In genomic region chr19:55855571-55855970, GRCm38 (mm10) we compare ENCODE assay signal across 17 mouse cellular contexts.
"Had no signal": no experiment of that assay in that cellular context is flagged by ENCODE, and none has a peak within 500 bp of the region (broad histone marks: within the 10 kb centered on the region; RNA-seq: fewer than 3 reads in every experiment).

No protein-coding gene starts in this region.

- H3K9ac ChIP-seq: lung, embryonic 14.5 days; midbrain, embryonic 12.5 days; neural tube, embryonic 13.5 days; neural tube, embryonic 15.5 days had no signal

- H3K9me3 ChIP-seq: midbrain, embryonic 10.5 days; midbrain, embryonic 12.5 days; neural tube, embryonic 13.5 days; neural tube, embryonic 15.5 days had no signal

- DNase-seq: lung, adult 18-20 months; lung, embryonic 14.5 days; lung, postnatal 10 days; lung, postnatal 4 days; midbrain, embryonic 14.5 days; retina, postnatal 1 day; right cerebral cortex, adult 18-20 months; spleen, adult 18-20 months; thymus, adult 18-20 months; thymus, postnatal 14 days; thymus, postnatal 36 days had no signal

- ATAC-seq: midbrain, embryonic 16.5 days had no signal

- H3K36me3 ChIP-seq: midbrain, embryonic 12.5 days; neural tube, embryonic 13.5 days; neural tube, embryonic 15.5 days had no signal

- H3K4me2 ChIP-seq: lung, embryonic 14.5 days; midbrain, embryonic 12.5 days; neural tube, embryonic 13.5 days; neural tube, embryonic 15.5 days had no signal

- H3K27me3 ChIP-seq: midbrain, embryonic 12.5 days; neural tube, embryonic 13.5 days; neural tube, embryonic 15.5 days had no signal

- H3K4me3 ChIP-seq: midbrain, embryonic 10.5 days; midbrain, embryonic 12.5 days; myocyte; neural tube, embryonic 13.5 days; neural tube, embryonic 15.5 days had no signal

- H3K27ac ChIP-seq: midbrain, embryonic 10.5 days; midbrain, embryonic 12.5 days; neural tube, embryonic 13.5 days; neural tube, embryonic 15.5 days had no signal
